Mouse (Mus musculus) lung, adult 2 months (tissue): ENCODE data around the gene Gatad2a. TPM values are rescaled to one million over a fixed set of nuclear protein-coding genes. Genes with fewer than 3 reads are reported as not detected.
"Not testable (repeated sequence)": the region's sequence is repeated elsewhere in the genome, so short reads cannot be mapped to it uniquely, and the experiment has no call there.

Experiments
- DNase-seq: peaks from one replicate; pipeline ENCODE4 v3.0.0; 2022
- H3K4me1 ChIP-seq: fragments of 200-500 bp; 2 replicates; pipeline ENCODE4 v1.6.1; 2011; ENCODE audit warnings: low read length; ENCODE audit not compliant: control insufficient read depth, insufficient read depth
- H3K4me3 ChIP-seq: fragments of 200-500 bp; replicated peaks from 2 replicates; pipeline ENCODE3; 2011; ENCODE audit warnings: low read depth, mild to moderate bottlenecking, control low read depth, low read length; ENCODE audit errors: extremely low read depth
- CTCF ChIP-seq: fragments of 200-500 bp; IDR thresholded peaks from 2 replicates; pipeline ENCODE4 v1.5.1; 2011; ENCODE audit warnings: mild to moderate bottlenecking, low read length, control low read depth; ENCODE audit not compliant: insufficient read depth
- POLR2A ChIP-seq: fragments of 200-500 bp; IDR thresholded peaks from 2 replicates; pipeline ENCODE4 v1.6.1; 2011; ENCODE audit warnings: low read depth, mild to moderate bottlenecking, control low read depth, low read length, borderline replicate concordance; ENCODE audit errors: extremely low read depth
- WGBS: fragments of 180-500 bp; shearing (Covaris S2); methylation state at CpG from one replicate; pipeline ENCODE4 v1.1.7; 2018; 5-methylcytosine and 5-hydroxymethylcytosine counted together
- polyA plus RNA-seq: library from polyadenylated mRNA; depleted of rRNA; stranded (reverse); fragments of >200 nt; gene quantifications from 2 replicates; pipeline ENCODE4 v1.2.3, GENCODE M21; 2012

The Gatad2a gene
- polyA plus RNA-seq, 1 experiment = 81.8 TPM

- TF ChIP-seq CTCF (no peak), POLR2A (no peak)
- no peak overlapping the region for H3K4me3 ChIP-seq
- no peak for DNase-seq
- no peaks in the 10 kb centered on the region for H3K4me1 ChIP-seq
- 52% methylated on average over 1 of the region's 1 CpGs for WGBS
Observed at GRCm38 (mm10) chr8:70015017-70015416, 18.8 kb upstream of the Gatad2a start.

- no peak for DNase-seq
- Histone ChIP-seq H3K4me1 (no peaks in the 10 kb centered on the region), H3K4me3 (no peak overlapping the region)
- WGBS = 85% methylated on average over 1 of the region's 1 CpGs
- no peak for TF ChIP-seq POLR2A
Observed at GRCm38 (mm10) chr8:70012763-70013162, 16.6 kb upstream of the Gatad2a start.

- 70% methylated on average over 3 of the region's 3 CpGs for WGBS
- no peak overlapping the region for H3K4me3 ChIP-seq
- no peak for DNase-seq
- H3K4me1 ChIP-seq = no peaks in the 10 kb centered on the region
- no peak for TF ChIP-seq CTCF
- TF ChIP-seq POLR2A = no peak
Observed at GRCm38 (mm10) chr8:70012350-70012749, 16.2 kb upstream of the Gatad2a start.

GRCm38 (mm10) chr8:70010796-70011195 lies 14.6 kb upstream of the Gatad2a start:
- not testable (repeated sequence) for H3K4me3 ChIP-seq, DNase-seq, H3K4me1 ChIP-seq
- 91% methylated on average over 14 of the region's 14 CpGs for WGBS

GRCm38 (mm10) chr8:70005178-70005577 lies 9.0 kb upstream of the Gatad2a start:
- TF ChIP-seq POLR2A (no peak), CTCF (no peak)
- no peak for DNase-seq

GRCm38 (mm10) chr8:70004345-70004744 lies 8.2 kb upstream of the Gatad2a start:
- TF ChIP-seq CTCF (no peak), POLR2A (no peak)
- DNase-seq = no peak
- Histone ChIP-seq H3K4me1 (peaks cover 10% of the 10 kb centered on the region; the same call in 1 of the 2 replicates), H3K4me3 (no peak overlapping the region)

More at GRCm38 (mm10) chr8:70005178-70005577, 9.0 kb upstream of the Gatad2a start:
- Histone ChIP-seq H3K4me3 (no peak overlapping the region), H3K4me1 (peaks cover 10% of the 10 kb centered on the region; the same call in 1 of the 2 replicates)
- WGBS = 38% methylated on average over 2 of the region's 2 CpGs

- no peak for DNase-seq
- Histone ChIP-seq H3K4me3 (no peak overlapping the region), H3K4me1 (peaks cover 10% of the 10 kb centered on the region; the same call in 1 of the 2 replicates)
- WGBS = 39% methylated on average over 4 of the region's 4 CpGs
- TF ChIP-seq CTCF (no peak), POLR2A (no peak)
Observed at GRCm38 (mm10) chr8:70003204-70003657, 7.0 kb upstream of the Gatad2a start.

GRCm38 (mm10) chr8:70001892-70002191 lies 5.7 kb upstream of the Gatad2a start:
- H3K4me1 ChIP-seq, DNase-seq, H3K4me3 ChIP-seq: not testable (repeated sequence)
- 32% methylated on average over 7 of the region's 7 CpGs for WGBS

GRCm38 (mm10) chr8:70001176-70001891 lies 5.2 kb upstream of the Gatad2a start:
- Histone ChIP-seq H3K4me1 (peaks cover 10% of the 10 kb centered on the region; the same call in 1 of the 2 replicates), H3K4me3 (peak overlapping the region; percentile 45)
- 2% methylated on average over 16 of the region's 16 CpGs for WGBS
- TF ChIP-seq CTCF (peak; percentile 83), POLR2A (peak; percentile 75; the same call in 1 of the 2 replicates)
- peak; percentile 73 for DNase-seq

GRCm38 (mm10) chr8:70000226-70000625 lies 4.0 kb upstream of the Gatad2a start:
- Histone ChIP-seq H3K4me3 (no peak overlapping the region), H3K4me1 (peaks cover 7% of the 10 kb centered on the region; the same call in 1 of the 2 replicates)
- TF ChIP-seq POLR2A = no peak
- no peak for TF ChIP-seq CTCF
- DNase-seq = no peak
- WGBS = 69% methylated on average over 2 of the region's 2 CpGs
